ENCODE assay signal across 11 mouse cellular contexts in the genomic region with DNA sequence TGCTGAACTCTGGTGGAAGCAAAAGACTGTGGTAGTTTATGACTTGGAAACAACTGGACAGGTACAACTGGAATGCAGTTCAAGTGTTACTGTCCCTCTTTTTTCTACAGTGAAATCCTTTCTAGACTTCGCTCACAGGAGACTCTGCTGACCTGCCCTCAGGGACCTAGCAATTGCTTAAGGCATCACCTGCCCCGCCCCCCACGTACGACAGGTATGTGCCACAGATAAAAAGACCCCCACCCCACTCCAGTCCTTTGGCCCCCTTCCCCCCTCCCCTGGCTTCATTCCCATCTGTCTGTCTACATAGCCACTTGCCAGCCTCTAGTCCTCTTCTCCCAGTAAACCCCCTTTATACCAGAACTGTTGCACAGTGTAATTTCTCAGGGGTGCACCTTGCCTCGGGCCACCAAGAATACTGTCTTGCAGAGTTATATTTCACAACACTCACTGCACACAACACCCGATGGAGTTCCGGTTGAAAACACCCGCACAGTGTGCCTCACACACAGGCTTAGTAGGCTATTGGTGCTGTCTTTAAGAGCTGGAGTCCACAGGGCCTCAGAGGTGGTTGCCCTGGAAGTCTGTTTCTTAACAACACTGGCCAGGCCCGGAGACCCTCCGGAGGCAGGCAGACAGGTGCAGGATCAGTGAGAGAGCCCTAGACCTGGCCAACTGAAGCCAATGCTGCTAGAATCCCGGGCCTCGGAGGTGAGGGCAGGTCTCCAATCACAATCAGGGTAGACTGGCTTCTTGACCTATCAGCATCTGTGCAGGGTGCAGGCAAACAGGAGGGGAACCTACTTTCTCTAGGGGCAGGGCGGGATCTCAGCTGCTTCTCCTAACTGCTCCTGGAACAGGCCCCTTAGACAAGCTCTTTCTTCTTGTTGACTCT. TPM values are rescaled to one million over a fixed set of nuclear protein-coding genes. Genes with fewer than 3 reads are reported as not detected.
DNase-seq lines count a peak whose midpoint lies in the region; ATAC-seq and TF ChIP-seq lines count a peak whose summit lies in the region.
"Had no signal": no experiment of that assay in that cellular context is flagged by ENCODE, and none has a peak within 500 bp of the region (broad histone marks: within the 10 kb centered on the region; RNA-seq: fewer than 3 reads in every experiment).

No protein-coding gene starts in this region.

- no peaks in the 10 kb centered on the region for H3K27me3 ChIP-seq in heart, embryonic 12.5 days (replicated peaks)
- H3K27me3 ChIP-seq in E14TG2a.4 (ENCODE audit: insufficient read depth, low read length): peaks cover 11% of the 10 kb centered on the region
- H3K27me3 ChIP-seq in limb, embryonic 10.5 days (ENCODE audit: low read depth, poor library complexity, severe bottlenecking): peaks cover 27% of the 10 kb centered on the region
- H3K27me3 ChIP-seq: CH12.LX; limb, embryonic 13.5 days had no signal

- WGBS in heart, embryonic 12.5 days: 69% methylated on average over 13 of the region's 13 CpGs
- 85% methylated on average over 13 of the region's 13 CpGs for WGBS in limb, embryonic 10.5 days

- H3K4me1 ChIP-seq in heart, embryonic 12.5 days (replicated peaks): peaks cover 67% of the 10 kb centered on the region
- peaks cover 66% of the 10 kb centered on the region for H3K4me1 ChIP-seq in E14TG2a.4 (replicated peaks; ENCODE audit: low read depth, low read length)
- peaks cover 77% of the 10 kb centered on the region for H3K4me1 ChIP-seq in limb, embryonic 10.5 days

- no peak for TF ChIP-seq CTCF in E14TG2a.4 (conservative IDR thresholded peaks at IDR 0.05; ENCODE audit: low read length)

- no peak overlapping the region for H3K4me3 ChIP-seq in heart, embryonic 12.5 days
- peak overlapping the region; percentile 96 for H3K4me3 ChIP-seq in E14TG2a.4 (replicated peaks; ENCODE audit: low read length)
- H3K4me3 ChIP-seq in limb, embryonic 10.5 days: no peak overlapping the region

- peak overlapping the region; percentile 26; the same call in 1 of the 2 replicates for H3K4me2 ChIP-seq in heart, embryonic 12.5 days

- peak; percentile 37 for DNase-seq in cerebellum, adult 11 months
- DNase-seq in cerebellum, postnatal 4 days (ENCODE audit: low spot score in 2 of 2): no peak
- no peak for DNase-seq in heart, adult 8-10 months (ENCODE audit: low spot score)
- DNase-seq in limb, embryonic 10.5 days (ENCODE audit: low spot score): peak; percentile 38
- DNase-seq in ovary, postnatal 10 days (ENCODE audit: low spot score): no peak
- no peak for DNase-seq in left cerebral cortex, postnatal 36 days (ENCODE audit: low spot score in 2 of 2)

- peak overlapping the region; percentile 65 for H3K27ac ChIP-seq in heart, embryonic 12.5 days (ENCODE audit: poor library complexity, severe bottlenecking)
- peak overlapping the region; percentile 59; the same call in 1 of the 2 replicates for H3K27ac ChIP-seq in limb, embryonic 10.5 days
- H3K27ac ChIP-seq: limb, embryonic 13.5 days; neural tube, embryonic 13.5 days had no signal

- H3K9me3 ChIP-seq in heart, embryonic 12.5 days (replicated peaks): no peaks in the 10 kb centered on the region
- no peaks in the 10 kb centered on the region for H3K9me3 ChIP-seq in E14TG2a.4 (ENCODE audit: low read length)
- no peaks in the 10 kb centered on the region for H3K9me3 ChIP-seq in limb, embryonic 10.5 days (replicated peaks)
- H3K9me3 ChIP-seq: limb, embryonic 13.5 days; neural tube, embryonic 13.5 days had no signal

- no peak for ATAC-seq in heart, embryonic 12.5 days (ENCODE audit: insufficient number of reproducible peaks, low FRiP score)

- H3K36me3 ChIP-seq in heart, embryonic 12.5 days: peaks cover 22% of the 10 kb centered on the region
- peaks cover 24% of the 10 kb centered on the region for H3K36me3 ChIP-seq in E14TG2a.4 (ENCODE audit: insufficient read depth, low read length)
- H3K36me3 ChIP-seq in limb, embryonic 10.5 days: peaks cover 23% of the 10 kb centered on the region

- intact Hi-C loops in left cerebral cortex, postnatal 36 days (cut with DNase I): loop anchor here (2.0 to 10.0 kb wide), 5 partner anchors 15 to 727 kb away; a partner anchor contains a TSS

- H3K9ac ChIP-seq in heart, embryonic 12.5 days: no peak overlapping the region
- H3K9ac ChIP-seq: limb, embryonic 13.5 days had no signal

RNA-seq across cellular contexts. Expression of a gene that starts 1.0 kb away (rescaled TPM):
- polyA plus RNA-seq in heart, embryonic 12.5 days (2016; fragmentation: Nextera tagmentation; extraction: Ambion mirVana): 40.8 and 43.5 TPM in 2 replicates
- 10 to 100 TPM in 2 of 4 experiments, 1 to 10 TPM in 2; 8.4 to 12.0 (median 10.3) TPM for total RNA-seq in heart, adult 8-10 months (2022)
- polyA plus RNA-seq in limb, embryonic 10.5 days (2016; fragmentation: Nextera tagmentation; extraction: Ambion mirVana): 20.9 and 29.8 TPM in 2 replicates
- total RNA-seq in left cerebral cortex, postnatal 36 days (2021): 10 to 100 TPM; 25.5 to 31.1 TPM

RNA-seq across cellular contexts. Expression of a gene that starts 24.7 kb away (rescaled TPM):
- polyA plus RNA-seq in heart, embryonic 12.5 days (2016; fragmentation: Nextera tagmentation; extraction: Ambion mirVana): 444 and 446 TPM in 2 replicates
- 100 to 1,000 TPM; 468 to 498 (median 480) TPM for total RNA-seq in heart, adult 8-10 months (2022)
- polyA plus RNA-seq in limb, embryonic 10.5 days (2016; fragmentation: Nextera tagmentation; extraction: Ambion mirVana): 301 and 316 TPM in 2 replicates
- total RNA-seq in left cerebral cortex, postnatal 36 days (2021): 100 to 1,000 TPM; 209 to 217 TPM

Comparison
In these comparisons a context has a peak if more than half of its experiments do, and no peak if none do; other contexts are left out.
1. DNase-seq: peak in cerebellum, adult 11 months (single experiment) and limb, embryonic 10.5 days (single experiment); none in cerebellum, postnatal 4 days (0 of 2), heart, adult 8-10 months (single experiment), ovary, postnatal 10 days (single experiment) and left cerebral cortex, postnatal 36 days (0 of 2).